Mouse (Mus musculus): Measurements from ENCODE around the gene Pigh. TPM values are rescaled to one million over a fixed set of nuclear protein-coding genes. Genes with fewer than 3 reads are reported as not detected.

Gene Pigh
- polyA plus RNA-seq, 1 experiment: 12.9 TPM

DNA sequence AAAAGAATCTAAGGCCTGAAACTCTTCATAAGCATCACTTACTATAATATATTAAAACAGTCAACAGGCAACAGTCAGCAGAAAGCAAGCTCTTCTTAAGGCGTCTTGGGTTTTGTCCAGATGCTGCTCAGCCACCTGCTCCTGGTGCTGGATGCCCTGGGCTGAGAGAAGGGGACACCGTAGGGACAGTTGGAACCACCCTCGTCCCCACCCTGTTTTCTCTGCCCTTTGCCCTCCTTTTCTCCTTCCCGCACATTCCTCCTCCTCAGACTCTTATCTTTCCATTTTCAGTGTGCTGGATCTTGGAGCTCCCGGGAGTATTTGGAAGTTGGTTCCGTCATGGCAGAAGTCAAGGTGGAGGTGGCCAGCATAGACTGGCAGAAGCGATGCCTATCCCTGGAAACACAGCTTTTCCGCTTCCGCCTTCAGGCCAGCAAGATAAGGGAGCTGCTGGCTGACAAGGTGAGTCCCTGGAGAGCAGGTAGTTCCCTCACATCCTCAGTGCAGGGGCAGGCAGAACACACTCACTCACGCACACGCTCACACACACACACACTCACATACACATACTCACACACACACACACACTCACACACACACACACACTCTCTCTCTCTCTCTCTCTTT is 49.1 kb downstream of the Pigh start:
- Histone ChIP-seq H3K27me3 (ENCODE audit: control insufficient read depth, insufficient read depth, low read length, poor library complexity, severe bottlenecking) (no peaks in the 10 kb centered on the region), H3K4me1 (ENCODE audit: control insufficient read depth, insufficient read depth, low read length) (peaks cover 10% of the 10 kb centered on the region), H3K4me3 (ENCODE audit: low read depth, low read length) (no peak overlapping the region), H3K27ac (ENCODE audit: insufficient read depth, low read length) (no peak overlapping the region), H3K9me3 (replicated peaks; ENCODE audit: control insufficient read depth, insufficient read depth, low read length, poor library complexity, severe bottlenecking) (no peaks in the 10 kb centered on the region), H3K9ac (ENCODE audit: low read depth, poor library complexity, severe bottlenecking) (no peak overlapping the region), H3K36me3 (ENCODE audit: control insufficient read depth, insufficient read depth, low read length, poor library complexity, severe bottlenecking) (no peaks in the 10 kb centered on the region)
- TF ChIP-seq CTCF (IDR thresholded peaks at IDR 0.05; ENCODE audit: low read depth, low read length) (no peak), POLR2A (IDR thresholded peaks at IDR 0.05; ENCODE audit: insufficient read depth, low read length) (no peak), EP300 (IDR thresholded peaks at IDR 0.05; ENCODE audit: insufficient read depth, low read depth, low read length) (no peak)

DNA sequence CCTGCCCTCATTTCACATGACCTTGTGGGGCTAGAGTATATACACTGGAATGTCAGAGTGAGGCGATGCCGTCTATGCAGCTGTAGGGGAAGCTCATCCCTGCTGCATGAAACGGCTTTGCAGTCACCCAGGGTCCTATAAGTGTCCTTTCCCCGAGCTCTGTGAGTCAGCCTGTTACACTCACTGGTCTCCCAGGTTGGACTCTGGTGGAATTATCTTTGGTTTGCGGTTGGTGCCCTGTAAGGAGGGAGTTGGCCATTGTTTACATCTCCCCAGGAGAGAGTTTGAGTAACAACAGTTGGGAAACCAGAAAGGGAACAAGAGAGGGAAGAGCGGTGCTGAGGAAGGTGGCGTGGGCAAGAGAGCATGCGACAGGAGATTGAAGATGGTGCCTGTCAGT is 49.7 kb downstream of the Pigh start:
- no peak overlapping the region for H3K4me3 ChIP-seq (ENCODE audit: low read depth, low read length)
- H3K9me3 ChIP-seq (replicated peaks; ENCODE audit: control insufficient read depth, insufficient read depth, low read length, poor library complexity, severe bottlenecking): no peaks in the 10 kb centered on the region
- no peaks in the 10 kb centered on the region for H3K27me3 ChIP-seq (ENCODE audit: control insufficient read depth, insufficient read depth, low read length, poor library complexity, severe bottlenecking)
- TF ChIP-seq EP300 (IDR thresholded peaks at IDR 0.05; ENCODE audit: insufficient read depth, low read depth, low read length) (no peak), CTCF (IDR thresholded peaks at IDR 0.05; ENCODE audit: low read depth, low read length) (no peak), POLR2A (IDR thresholded peaks at IDR 0.05; ENCODE audit: insufficient read depth, low read length) (no peak)
- no peak overlapping the region for H3K27ac ChIP-seq (ENCODE audit: insufficient read depth, low read length)
- H3K36me3 ChIP-seq (ENCODE audit: control insufficient read depth, insufficient read depth, low read length, poor library complexity, severe bottlenecking): no peaks in the 10 kb centered on the region
- H3K9ac ChIP-seq (ENCODE audit: low read depth, poor library complexity, severe bottlenecking): no peak overlapping the region
- peaks cover 12% of the 10 kb centered on the region for H3K4me1 ChIP-seq (ENCODE audit: control insufficient read depth, insufficient read depth, low read length)

DNA sequence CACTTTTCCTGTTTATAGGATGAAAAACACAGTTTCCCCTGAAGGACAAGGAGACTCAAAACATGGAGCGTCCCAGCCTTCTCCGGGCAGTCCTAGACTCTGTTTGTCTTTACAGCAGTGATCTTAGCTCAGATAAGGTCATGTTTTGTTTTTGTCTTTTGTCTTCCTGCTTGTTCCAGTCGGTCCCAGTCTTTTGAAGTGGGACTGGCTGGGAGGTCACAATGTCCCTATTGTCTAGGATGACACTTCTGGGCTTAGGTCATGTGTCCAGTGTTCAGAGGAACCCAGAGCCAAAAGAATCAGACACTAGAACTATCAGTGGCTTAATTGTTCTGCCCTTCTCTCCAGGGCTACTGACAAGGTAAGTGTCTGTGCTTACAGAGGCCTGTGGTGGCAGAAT is 54.1 kb downstream of the Pigh start:
- H3K4me3 ChIP-seq (ENCODE audit: low read depth, low read length): no peak overlapping the region
- H3K27ac ChIP-seq (ENCODE audit: insufficient read depth, low read length): peak overlapping the region; percentile 87
- H3K36me3 ChIP-seq (ENCODE audit: control insufficient read depth, insufficient read depth, low read length, poor library complexity, severe bottlenecking): no peaks in the 10 kb centered on the region
- peaks cover 15% of the 10 kb centered on the region for H3K4me1 ChIP-seq (ENCODE audit: control insufficient read depth, insufficient read depth, low read length)
- H3K9ac ChIP-seq (ENCODE audit: low read depth, poor library complexity, severe bottlenecking): no peak overlapping the region
- no peak for TF ChIP-seq CTCF (IDR thresholded peaks at IDR 0.05; ENCODE audit: low read depth, low read length)
- TF ChIP-seq EP300 (IDR thresholded peaks at IDR 0.05; ENCODE audit: insufficient read depth, low read depth, low read length): peak; percentile 74
- H3K27me3 ChIP-seq (ENCODE audit: control insufficient read depth, insufficient read depth, low read length, poor library complexity, severe bottlenecking): no peaks in the 10 kb centered on the region
- no peaks in the 10 kb centered on the region for H3K9me3 ChIP-seq (replicated peaks; ENCODE audit: control insufficient read depth, insufficient read depth, low read length, poor library complexity, severe bottlenecking)

DNA sequence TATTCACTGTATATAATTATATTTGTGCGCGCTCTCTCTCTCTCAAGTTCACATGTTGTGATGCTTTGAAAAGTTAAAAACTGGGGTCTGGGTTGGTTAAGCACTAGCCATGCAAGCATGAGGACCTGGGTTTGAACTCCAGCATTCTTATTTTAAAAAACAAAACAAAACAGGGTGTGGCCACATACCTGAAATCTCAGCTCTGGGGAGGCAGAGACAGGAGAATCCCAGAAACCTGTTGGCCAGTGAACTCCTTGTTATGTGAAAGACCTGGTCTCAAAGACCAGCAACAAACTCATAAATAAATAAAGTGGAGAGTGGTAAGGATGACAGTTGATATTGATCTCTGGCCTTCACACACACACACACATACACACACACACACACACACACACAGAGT is 55.1 kb downstream of the Pigh start:
- no peaks in the 10 kb centered on the region for H3K9me3 ChIP-seq (replicated peaks; ENCODE audit: control insufficient read depth, insufficient read depth, low read length, poor library complexity, severe bottlenecking)
- TF ChIP-seq EP300 (IDR thresholded peaks at IDR 0.05; ENCODE audit: insufficient read depth, low read depth, low read length): no peak
- no peak for TF ChIP-seq CTCF (IDR thresholded peaks at IDR 0.05; ENCODE audit: low read depth, low read length)
- TF ChIP-seq POLR2A (IDR thresholded peaks at IDR 0.05; ENCODE audit: insufficient read depth, low read length): no peak
- H3K9ac ChIP-seq (ENCODE audit: low read depth, poor library complexity, severe bottlenecking): no peak overlapping the region
- H3K4me1 ChIP-seq (ENCODE audit: control insufficient read depth, insufficient read depth, low read length): peaks cover 9% of the 10 kb centered on the region
- H3K4me3 ChIP-seq (ENCODE audit: low read depth, low read length): no peak overlapping the region
- H3K36me3 ChIP-seq (ENCODE audit: control insufficient read depth, insufficient read depth, low read length, poor library complexity, severe bottlenecking): no peaks in the 10 kb centered on the region
- H3K27me3 ChIP-seq (ENCODE audit: control insufficient read depth, insufficient read depth, low read length, poor library complexity, severe bottlenecking): no peaks in the 10 kb centered on the region
- peak overlapping the region; percentile 87; the same call in 1 of the 2 replicates for H3K27ac ChIP-seq (ENCODE audit: insufficient read depth, low read length)

Other genes starting within 250 kb of the Pigh start
- 77.8 and 83.9 TPM in 2 replicates for gene Atp6v1d, start 228.0 kb downstream of the Pigh start, polyA plus RNA-seq (2011; ENCODE audit: insufficient read depth, insufficient read length, low read depth, missing spikeins)
- gene Eif2s1, start 227.8 kb downstream of the Pigh start, polyA plus RNA-seq (2011; ENCODE audit: insufficient read depth, insufficient read length, low read depth, missing spikeins): 214 and 231 TPM in 2 replicates
- 3.0 and 4.1 TPM in 2 replicates for gene Plek2, start 182.7 kb downstream of the Pigh start, polyA plus RNA-seq (2011; ENCODE audit: insufficient read depth, insufficient read length, low read depth, missing spikeins)
- 1.4 and 2.3 TPM in 2 replicates for gene Tmem229b, start 82.0 kb downstream of the Pigh start, polyA plus RNA-seq (2011; ENCODE audit: insufficient read depth, insufficient read length, low read depth, missing spikeins)
- gene Plekhh1, start 60.5 kb downstream of the Pigh start, polyA plus RNA-seq (2011; ENCODE audit: insufficient read depth, insufficient read length, low read depth, missing spikeins): 34.1 and 39.3 TPM in 2 replicates
- not detected in 2 replicates for gene Arg2, start 41.1 kb upstream of the Pigh start, polyA plus RNA-seq (2011; ENCODE audit: insufficient read depth, insufficient read length, low read depth, missing spikeins)
- 58.9 and 59.7 TPM in 2 replicates for gene Vti1b, start 83.0 kb upstream of the Pigh start, polyA plus RNA-seq (2011; ENCODE audit: insufficient read depth, insufficient read length, low read depth, missing spikeins)
- gene Rdh11, start 102.6 kb upstream of the Pigh start, polyA plus RNA-seq (2011; ENCODE audit: insufficient read depth, insufficient read length, low read depth, missing spikeins): 42.1 and 43.2 TPM in 2 replicates
- 1.6 and 2.1 TPM in 2 replicates for gene Rdh12, start 119.3 kb upstream of the Pigh start, polyA plus RNA-seq (2011; ENCODE audit: insufficient read depth, insufficient read length, low read depth, missing spikeins)
- gene Zfyve26, start 206.7 kb upstream of the Pigh start, polyA plus RNA-seq (2011; ENCODE audit: insufficient read depth, insufficient read length, low read depth, missing spikeins): 32.2 and 33.6 TPM in 2 replicates
- 13.8 and 14.0 TPM in 2 replicates for gene Rad51b, start 207.6 kb upstream of the Pigh start, polyA plus RNA-seq (2011; ENCODE audit: insufficient read depth, insufficient read length, low read depth, missing spikeins)